Mouse (Mus musculus) ovary, postnatal 14 days (tissue): ENCODE measurements around the gene Sntb2.
A peak's percentile ranks its signal among the peaks of the same experiment; 100 is the strongest.
"Not testable (repeated sequence)": the region's sequence is repeated elsewhere in the genome, so short reads cannot be mapped to it uniquely, and the experiment has no call there.

Experiments
- DNase-seq: peaks from one replicate; pipeline ENCODE4 v3.0.0; 2022; ENCODE audit warnings: low spot score

The Sntb2 gene

DNA sequence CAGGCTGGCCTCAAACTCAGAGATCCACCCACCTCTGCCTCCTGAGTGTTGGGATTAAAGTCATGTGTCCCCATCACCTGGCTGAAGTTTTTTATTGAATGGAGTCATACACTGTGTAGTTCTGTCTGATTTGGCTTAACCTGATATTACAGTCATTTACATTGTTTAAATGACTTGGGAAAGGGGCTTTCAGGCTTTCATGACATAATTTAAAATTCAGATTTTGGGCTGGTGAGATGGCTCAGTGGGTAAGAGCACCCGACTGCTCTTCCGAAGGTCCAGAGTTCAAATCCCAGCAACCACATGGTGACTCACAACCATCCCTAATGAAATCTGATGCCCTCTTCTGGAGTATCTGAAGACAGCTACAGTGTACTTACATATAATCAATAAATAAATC lies 98.1 kb downstream of the Sntb2 start:
- DNase-seq = not testable (repeated sequence)

DNA sequence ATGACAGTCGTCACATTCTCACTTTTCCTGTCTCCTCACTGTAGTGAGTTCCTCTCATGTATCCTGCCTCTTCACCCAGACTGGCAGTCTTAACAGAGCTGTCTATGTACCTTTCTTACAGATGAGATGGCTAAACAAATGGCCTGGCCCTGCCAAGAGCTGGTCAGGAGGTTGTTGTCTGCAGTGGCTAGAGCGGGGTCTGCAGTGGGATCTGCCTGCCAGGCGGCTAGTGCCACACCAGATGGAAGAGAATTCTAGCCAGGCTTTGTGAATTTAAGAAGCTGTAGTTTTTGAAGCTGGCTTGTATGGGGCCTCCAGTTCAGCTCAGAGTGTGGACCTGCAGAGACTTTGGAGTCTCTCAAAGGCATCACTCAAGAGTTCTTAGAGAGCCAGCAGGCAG lies 100.1 kb downstream of the Sntb2 start:
- DNase-seq = no peak

DNA sequence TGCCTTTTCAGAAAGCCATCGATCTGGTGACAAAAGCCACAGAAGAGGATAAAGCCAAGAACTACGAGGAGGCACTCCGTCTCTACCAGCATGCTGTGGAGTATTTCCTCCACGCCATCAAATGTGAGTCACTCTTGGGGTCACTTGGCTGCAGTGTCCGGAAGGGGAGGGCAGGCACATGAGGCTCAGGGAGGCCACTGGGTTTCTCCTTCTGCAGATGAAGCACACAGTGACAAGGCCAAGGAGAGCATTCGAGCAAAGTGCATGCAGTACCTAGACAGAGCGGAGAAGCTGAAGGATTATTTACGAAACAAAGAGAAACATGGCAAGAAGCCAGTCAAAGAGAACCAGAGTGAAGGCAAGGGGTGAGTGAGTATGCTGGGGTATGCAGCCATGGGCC lies 101.1 kb downstream of the Sntb2 start:
- DNase-seq = no peak

DNA sequence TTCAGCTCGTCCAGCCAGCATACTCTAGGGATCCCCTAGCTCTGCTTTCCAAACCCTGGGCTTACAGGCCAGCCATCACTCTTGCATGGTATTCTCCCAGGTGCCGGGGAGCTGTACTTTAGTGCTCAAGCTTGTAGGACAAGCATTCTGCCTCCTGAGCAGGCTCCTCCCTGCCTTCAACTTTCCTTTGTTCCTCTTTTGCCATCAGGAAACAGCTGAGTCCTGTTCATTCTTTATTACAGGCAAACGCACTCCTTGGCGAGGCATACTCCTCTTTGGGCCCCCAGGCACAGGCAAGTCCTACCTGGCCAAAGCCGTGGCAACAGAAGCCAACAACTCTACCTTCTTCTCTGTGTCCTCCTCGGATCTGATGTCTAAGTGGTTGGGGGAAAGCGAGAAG lies 105.1 kb downstream of the Sntb2 start:
- no peak for DNase-seq

DNA sequence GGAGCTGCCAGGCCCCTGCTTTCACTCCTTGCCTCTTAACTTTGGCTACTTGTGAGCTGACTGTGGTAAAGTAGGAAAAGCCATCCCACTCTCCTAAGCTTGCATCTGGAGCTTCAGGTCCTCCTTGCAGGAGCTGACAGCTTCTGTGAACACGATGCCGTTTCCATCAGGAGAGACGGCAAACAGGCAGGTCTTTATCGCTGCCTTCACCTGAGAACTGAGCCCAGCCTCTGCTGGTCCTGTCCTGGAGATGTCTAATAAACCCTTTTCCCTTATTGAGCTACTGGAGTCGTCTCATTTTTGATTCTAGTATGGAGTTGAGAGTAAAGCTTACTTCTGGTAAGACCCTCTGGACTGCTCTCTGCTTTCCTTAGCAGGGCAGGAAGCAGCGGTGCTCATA lies 109.9 kb downstream of the Sntb2 start:
- DNase-seq = no peak

DNA sequence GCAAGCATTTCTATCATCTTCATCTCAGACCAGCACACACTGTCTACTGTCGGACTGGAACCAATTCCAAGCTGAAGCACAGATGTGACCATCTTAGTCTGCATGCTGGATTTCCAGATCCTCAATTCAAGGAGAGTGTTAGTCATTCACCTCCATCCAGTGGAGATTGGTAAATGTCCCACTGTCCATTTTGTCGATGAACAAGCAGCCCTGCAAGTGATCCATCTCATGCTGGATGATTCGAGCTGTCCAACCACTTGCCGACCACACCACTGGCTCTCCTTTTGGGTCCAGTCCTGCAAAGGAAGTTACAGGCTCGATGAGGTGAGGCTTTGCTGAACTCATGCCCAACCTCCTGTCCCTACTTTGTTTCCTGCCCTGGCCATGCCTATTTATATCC lies 111.4 kb downstream of the Sntb2 start:
- no peak for DNase-seq

DNA sequence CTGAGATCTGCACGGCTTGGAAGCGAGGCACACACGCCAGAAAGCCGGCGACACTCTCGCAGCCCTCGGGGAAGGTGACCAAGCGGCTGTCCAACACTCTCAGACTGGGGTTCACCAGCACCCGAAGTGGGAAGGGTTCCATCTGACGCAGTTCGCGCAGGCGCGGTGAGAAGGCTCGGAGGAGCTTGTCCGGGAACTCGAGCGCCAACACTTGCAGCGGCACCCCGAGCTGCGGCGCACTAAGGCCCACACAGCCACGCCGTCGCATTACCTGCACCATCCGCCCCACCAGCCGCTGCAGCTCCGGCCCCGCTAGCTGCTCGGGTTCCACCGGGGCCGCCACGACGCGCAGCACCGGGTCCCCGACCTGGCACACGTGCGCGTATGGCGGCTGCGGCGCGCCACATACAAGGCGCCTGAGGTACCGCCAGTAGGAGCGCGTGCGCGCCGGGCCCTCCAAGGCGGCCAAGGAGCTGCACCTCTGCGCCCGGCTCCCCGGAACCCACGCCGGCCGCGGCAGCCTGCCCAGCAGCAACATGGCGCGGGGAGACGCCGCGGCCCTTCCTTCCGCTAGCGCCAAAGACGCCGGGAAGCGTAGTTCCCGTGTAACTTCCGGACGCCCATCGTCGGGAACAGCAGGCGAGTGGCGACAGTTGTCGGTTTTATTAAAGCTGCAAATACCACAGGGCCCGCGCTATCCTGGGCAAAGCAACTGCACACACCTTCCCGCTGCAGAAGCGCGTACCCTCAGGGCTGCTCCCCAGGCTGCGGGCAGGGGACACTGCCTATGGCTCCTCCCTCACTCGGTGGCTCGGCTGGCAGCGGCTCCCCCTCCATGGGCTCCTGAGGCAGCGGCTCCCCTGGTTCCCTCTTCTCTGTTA lies 112.8 kb downstream of the Sntb2 start, which contains the start of gene Pdf:
Pdf (minus strand) TSS at position 554 of the 881 bp plus-strand sequence.
- peak; percentile 70 for DNase-seq

DNA sequence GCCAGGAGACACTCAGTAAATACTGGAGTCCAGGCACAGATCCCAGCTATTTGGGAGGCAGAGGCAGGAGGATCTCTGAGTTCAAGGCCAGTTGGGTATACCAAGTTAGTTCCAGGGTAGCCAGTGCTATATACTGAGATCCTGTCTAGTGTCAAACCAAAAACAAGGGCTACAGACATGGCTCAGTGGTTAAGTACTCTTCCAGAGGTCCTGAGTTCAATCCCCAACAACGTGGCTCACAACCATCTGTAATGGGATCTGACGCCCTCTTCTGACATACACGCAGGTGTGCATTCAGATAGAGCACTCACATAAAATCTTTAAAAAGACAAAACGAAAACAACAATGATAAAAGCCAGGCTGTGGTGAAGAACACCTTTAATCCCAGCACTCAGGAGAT lies 113.9 kb downstream of the Sntb2 start:
- no peak for DNase-seq

DNA sequence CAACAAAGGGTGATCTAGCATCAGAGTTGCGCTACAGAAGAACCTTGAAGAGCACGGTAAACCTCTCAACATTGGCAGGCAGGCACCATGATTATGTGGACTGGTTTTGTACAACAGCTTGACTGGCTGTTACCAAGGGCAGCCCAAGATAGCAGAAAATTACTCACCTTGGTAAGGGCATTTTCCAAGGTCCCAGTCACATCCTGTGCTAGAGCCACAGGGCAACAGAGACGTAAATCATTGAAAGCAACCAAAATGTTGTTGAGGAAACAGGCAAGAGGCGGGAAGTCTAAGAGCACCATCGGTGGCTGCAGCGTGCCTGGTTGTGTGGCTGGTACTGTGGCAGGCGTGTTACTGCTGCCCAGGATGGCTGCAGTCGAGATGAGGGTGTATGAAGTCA lies 116.5 kb downstream of the Sntb2 start:
- no peak for DNase-seq

DNA sequence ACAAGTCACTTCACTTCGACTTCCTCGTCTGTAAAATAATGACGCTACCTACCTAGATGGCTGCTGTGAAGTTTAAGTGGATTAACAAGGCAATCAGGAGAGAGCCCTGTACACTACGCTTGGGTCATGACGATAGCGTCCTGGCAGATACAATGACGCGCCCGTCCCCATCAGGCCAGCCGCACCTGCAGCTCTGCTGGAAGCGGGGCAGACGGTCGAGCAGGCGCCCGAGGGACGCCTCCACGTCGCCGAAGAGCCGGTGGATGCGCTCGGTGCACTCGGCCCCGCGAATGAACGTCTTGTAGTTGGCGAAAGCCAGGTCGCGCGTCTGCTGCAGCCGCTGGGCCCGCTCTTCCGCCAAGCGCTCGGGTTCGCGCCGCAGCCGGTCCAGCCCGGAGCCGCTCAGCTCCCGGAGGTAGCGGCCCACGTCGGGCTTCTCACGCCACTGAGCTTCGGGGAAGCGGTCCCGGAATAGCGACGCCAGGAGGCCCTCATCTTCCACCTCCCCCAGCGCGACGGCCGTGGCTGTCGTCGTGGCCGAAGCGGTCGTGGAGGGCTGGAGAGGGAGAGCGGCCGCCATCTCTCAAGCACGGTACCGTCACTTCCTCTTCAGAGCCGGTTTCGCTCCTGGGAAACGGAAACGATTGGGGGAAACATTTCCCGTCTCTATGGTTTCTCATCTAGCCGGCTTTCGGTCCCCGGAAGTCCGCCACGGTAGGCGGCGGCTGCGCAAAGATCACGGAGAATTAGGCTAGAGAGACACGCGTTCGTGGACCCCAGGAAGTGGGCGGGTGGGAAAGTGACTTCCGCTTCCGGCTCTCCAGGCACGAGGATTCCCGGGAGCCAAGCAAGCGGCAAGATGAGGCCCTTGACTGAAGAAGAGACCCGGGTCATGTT lies 120.8 kb downstream of the Sntb2 start, which contains the start of the genes Cog8 and Nip7:
Cog8 (minus strand) TSS at position 614 of the 897 bp plus-strand sequence.
Nip7 (plus strand) TSS at position 802 of the 897 bp plus-strand sequence.
- peak; percentile 89 for DNase-seq

DNA sequence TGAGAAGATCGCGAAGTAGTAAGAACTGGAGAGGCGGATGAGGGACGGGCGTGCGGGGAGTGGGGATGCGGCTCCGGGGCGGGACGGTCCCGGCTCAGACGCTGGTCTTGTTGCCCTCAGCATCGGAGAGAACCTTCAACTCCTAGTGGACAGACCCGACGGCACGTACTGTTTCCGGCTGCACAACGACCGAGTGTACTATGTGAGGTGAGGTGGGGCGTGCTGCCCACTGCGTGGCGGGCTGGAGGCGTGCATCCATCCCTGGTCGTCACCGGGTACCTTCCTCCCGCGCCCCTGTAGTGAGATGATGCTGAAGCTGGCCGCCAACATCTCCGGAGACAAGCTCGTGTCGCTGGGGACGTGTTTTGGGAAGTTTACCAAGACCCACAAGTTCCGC lies 121.4 kb downstream of the Sntb2 start:
- DNase-seq = no peak

DNA sequence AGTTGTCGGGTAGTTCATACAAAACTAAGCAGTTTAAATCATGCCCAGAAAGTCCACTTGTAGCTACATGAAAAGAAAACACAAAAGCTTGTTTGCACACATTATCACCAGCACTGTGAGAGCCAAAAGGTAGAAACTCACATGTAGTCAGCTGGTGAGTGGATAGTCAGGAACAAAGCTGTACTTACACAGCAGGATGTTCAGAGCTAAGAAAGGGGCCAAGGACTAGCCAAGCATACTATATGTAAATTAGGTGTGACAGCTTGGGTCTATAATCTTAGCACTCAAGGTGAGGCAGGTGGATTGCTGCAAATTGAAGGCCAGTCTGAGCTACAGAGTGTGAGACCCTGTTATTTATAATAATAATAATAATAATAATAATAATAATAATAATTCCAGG lies 127.1 kb downstream of the Sntb2 start:
- DNase-seq = no peak

DNA sequence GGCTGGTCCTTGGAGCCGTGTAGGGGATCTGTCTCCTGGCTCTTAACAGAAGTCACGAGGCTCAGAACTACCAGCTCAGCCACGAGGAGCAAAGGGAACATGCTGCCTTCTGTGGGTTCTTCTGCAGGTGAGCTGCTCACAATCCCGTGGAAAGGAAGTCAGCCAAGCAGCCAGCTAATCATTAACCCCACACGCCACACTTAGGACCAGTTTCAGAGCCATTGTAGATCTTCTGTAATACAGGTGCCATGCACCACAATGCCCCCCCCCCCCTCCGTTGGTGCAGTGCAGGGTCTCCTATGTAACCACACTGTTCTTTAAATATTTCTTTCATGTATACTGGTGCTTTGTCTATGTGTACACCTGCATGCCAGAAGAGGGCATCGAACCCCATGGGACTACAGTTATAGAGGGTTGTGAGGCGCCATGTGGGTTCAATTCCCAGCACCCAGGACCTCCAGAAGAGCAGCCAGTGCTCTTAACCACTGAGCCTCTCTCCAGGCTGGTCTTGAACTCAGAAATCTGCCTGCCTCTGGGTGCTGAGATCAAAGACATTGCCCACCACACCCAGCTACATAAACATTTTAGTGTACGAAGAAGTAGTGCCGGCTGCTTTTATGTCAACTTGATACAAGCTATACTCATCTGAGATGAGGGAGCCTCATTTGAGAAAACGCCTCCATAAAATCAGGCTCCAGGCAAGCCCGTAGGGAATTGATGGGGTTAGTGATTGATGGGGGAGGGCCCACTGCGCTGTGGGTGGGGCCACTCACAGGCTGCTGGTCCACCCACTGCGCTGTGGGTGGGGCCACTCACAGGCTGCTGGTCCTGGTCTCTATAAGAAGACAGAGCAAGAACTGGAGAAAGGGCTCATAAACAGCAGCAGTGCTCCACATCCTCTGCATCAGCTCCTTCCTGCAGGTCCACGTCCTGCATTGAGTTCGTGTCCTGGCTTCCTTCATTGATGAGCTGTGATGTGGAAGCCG lies 130.3 kb downstream of the Sntb2 start, which contains the start of gene Tmed6:
Tmed6 (minus strand) TSS at position 134 of the 986 bp plus-strand sequence.
- DNase-seq = no peak
